Mouse (Mus musculus): Measurements from ENCODE around the gene Rasl2-9. TPM values are rescaled to one million over a fixed set of nuclear protein-coding genes. Genes with fewer than 3 reads are reported as not detected.
A peak's percentile ranks its signal among the peaks of the same experiment; 100 is the strongest.

Rasl2-9 gene
- polyA plus RNA-seq, 1 experiment from 2014 or later: 0.69 TPM

GRCm38 (mm10) chr7:5098769-5099168 lies 27.0 kb downstream of the Rasl2-9 start:
- Histone ChIP-seq H3K9me3 (ENCODE audit: low read length) (no peaks in the 10 kb centered on the region), H3K9ac (replicated peaks; ENCODE audit: low read length) (no peak overlapping the region), H3K36me3 (ENCODE audit: insufficient read depth, low read length) (peaks cover 48% of the 10 kb centered on the region), H3K27ac (ENCODE audit: low read length) (no peak overlapping the region), H3K4me1 (ENCODE audit: insufficient read depth, low read length) (no peaks in the 10 kb centered on the region), H3K4me2 (replicated peaks; ENCODE audit: low read depth, low read length) (no peak overlapping the region), H3K4me3 (ENCODE audit: low read length) (no peak overlapping the region), H3K27me3 (ENCODE audit: insufficient read depth, low read length) (no peaks in the 10 kb centered on the region)
- WGBS: 89% methylated on average over 5 of the region's 5 CpGs
- no peak for ATAC-seq (ENCODE audit: low FRiP score, low TSS enrichment)

DNA sequence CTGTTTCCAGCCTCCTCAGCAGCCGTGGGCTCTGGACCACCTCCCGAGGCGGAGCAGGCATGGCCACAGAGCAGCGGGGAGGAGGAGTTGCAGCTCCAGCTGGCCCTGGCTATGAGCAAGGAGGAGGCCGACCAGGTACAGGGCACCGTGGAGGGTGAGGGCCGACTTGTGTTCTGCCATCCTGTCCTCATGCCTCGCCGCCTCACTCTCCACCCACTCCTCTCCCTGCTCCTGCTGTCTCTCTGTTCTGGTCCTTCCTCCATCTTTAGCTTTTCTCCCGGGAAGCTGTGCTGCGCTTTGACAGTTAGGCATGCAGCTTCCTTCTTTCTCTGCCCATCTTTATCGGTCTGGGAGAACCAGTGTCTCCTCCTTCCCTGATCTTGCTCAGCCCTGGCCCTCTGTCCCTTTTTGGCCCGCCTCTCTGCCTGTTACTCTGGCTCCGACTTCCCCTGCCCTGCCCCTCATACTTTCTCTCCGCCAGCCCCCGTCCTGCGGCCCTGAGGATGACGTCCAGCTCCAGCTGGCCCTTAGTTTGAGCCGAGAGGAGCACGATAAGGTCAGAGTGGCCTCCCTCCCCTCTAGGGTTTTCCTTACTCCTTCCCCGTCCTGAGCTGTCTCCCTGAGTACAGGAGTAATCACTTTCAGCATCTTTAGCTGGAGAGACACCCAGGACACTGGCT lies 32.8 kb downstream of the Rasl2-9 start:
- H3K9me3 ChIP-seq (ENCODE audit: low read length): no peaks in the 10 kb centered on the region
- no peak overlapping the region for H3K4me2 ChIP-seq (replicated peaks; ENCODE audit: low read depth, low read length)
- WGBS: 76% methylated on average over 21 of the region's 21 CpGs
- H3K4me1 ChIP-seq (ENCODE audit: insufficient read depth, low read length): no peaks in the 10 kb centered on the region
- 0 out of 2 replicates have a peak, but pooled peaks have one; percentile 24 for ATAC-seq (ENCODE audit: low FRiP score, low TSS enrichment)
- no peak overlapping the region for H3K9ac ChIP-seq (replicated peaks; ENCODE audit: low read length)
- no peak overlapping the region for H3K4me3 ChIP-seq (ENCODE audit: low read length)
- H3K36me3 ChIP-seq (ENCODE audit: insufficient read depth, low read length): peaks cover 72% of the 10 kb centered on the region
- no peak overlapping the region for H3K27ac ChIP-seq (ENCODE audit: low read length)
- H3K27me3 ChIP-seq (ENCODE audit: insufficient read depth, low read length): no peaks in the 10 kb centered on the region

- WGBS: 82% methylated on average over 6 of the region's 6 CpGs
- Histone ChIP-seq H3K36me3 (ENCODE audit: insufficient read depth, low read length) (peaks cover 66% of the 10 kb centered on the region), H3K9me3 (ENCODE audit: low read length) (no peaks in the 10 kb centered on the region), H3K27me3 (ENCODE audit: insufficient read depth, low read length) (no peaks in the 10 kb centered on the region), H3K9ac (replicated peaks; ENCODE audit: low read length) (no peak overlapping the region), H3K27ac (ENCODE audit: low read length) (no peak overlapping the region), H3K4me3 (ENCODE audit: low read length) (no peak overlapping the region), H3K4me2 (replicated peaks; ENCODE audit: low read depth, low read length) (no peak overlapping the region), H3K4me1 (ENCODE audit: insufficient read depth, low read length) (no peaks in the 10 kb centered on the region)
- no peak for ATAC-seq (ENCODE audit: low FRiP score, low TSS enrichment)
These were observed 33.4 kb downstream of the Rasl2-9 start for GRCm38 (mm10) chr7:5092381-5092780.

DNA sequence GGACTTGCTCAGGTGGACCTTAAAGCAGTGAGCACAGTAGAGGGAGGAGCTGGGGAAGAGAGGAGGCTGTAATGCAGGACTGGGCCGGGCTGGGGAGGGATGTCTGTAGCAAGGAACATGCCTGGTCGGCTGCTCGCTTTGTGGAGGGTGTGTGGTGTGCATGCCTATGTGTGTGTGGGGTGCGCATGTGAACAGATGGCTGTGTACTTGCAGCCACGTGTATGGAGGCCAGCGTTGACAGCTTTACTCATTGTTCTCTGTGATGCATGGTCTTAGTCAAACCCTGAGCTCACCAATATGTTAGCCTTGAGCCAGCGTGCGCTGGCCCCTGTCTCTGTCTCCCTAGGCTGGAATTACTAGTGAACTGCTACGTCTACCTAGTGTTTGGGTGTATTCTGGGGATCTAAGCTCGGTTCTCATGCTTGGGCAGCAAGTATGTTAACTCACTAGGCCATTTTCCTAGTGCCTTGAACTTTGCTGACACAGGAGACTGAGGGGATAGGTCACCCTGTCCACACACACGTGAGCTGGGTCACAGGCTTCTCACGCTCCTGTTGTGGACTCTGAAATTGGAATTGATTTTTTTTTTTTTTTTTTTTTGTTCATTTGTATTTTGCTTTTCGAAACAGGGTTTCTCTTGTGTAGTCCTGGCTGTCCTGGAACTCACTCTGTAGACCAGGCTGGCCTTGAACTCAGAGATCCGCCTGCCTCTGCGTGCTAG lies 34.6 kb downstream of the Rasl2-9 start:
- no peak for ATAC-seq (ENCODE audit: low FRiP score, low TSS enrichment)
- 0 out of 2 replicates have a peak, but pooled peaks cover 4% of the 10 kb centered on the region for H3K4me1 ChIP-seq (ENCODE audit: insufficient read depth, low read length)
- no peak overlapping the region for H3K4me3 ChIP-seq (ENCODE audit: low read length)
- no peak overlapping the region for H3K27ac ChIP-seq (ENCODE audit: low read length)
- H3K36me3 ChIP-seq (ENCODE audit: insufficient read depth, low read length): peaks cover 56% of the 10 kb centered on the region
- H3K9me3 ChIP-seq (ENCODE audit: low read length): no peaks in the 10 kb centered on the region
- H3K9ac ChIP-seq (replicated peaks; ENCODE audit: low read length): no peak overlapping the region
- H3K27me3 ChIP-seq (ENCODE audit: insufficient read depth, low read length): no peaks in the 10 kb centered on the region
- no peak overlapping the region for H3K4me2 ChIP-seq (replicated peaks; ENCODE audit: low read depth, low read length)
- 94% methylated on average over 15 of the region's 15 CpGs for WGBS

GRCm38 (mm10) chr7:5089853-5090252 lies 35.9 kb downstream of the Rasl2-9 start:
- Histone ChIP-seq H3K4me1 (ENCODE audit: insufficient read depth, low read length) (0 out of 2 replicates have a peak, but pooled peaks cover 4% of the 10 kb centered on the region), H3K4me3 (ENCODE audit: low read length) (no peak overlapping the region), H3K36me3 (ENCODE audit: insufficient read depth, low read length) (peaks cover 54% of the 10 kb centered on the region), H3K4me2 (replicated peaks; ENCODE audit: low read depth, low read length) (no peak overlapping the region), H3K9me3 (ENCODE audit: low read length) (no peaks in the 10 kb centered on the region), H3K27me3 (ENCODE audit: insufficient read depth, low read length) (no peaks in the 10 kb centered on the region), H3K27ac (ENCODE audit: low read length) (no peak overlapping the region), H3K9ac (replicated peaks; ENCODE audit: low read length) (no peak overlapping the region)
- ATAC-seq (ENCODE audit: low FRiP score, low TSS enrichment): no peak
- WGBS: 92% methylated on average over 15 of the region's 15 CpGs

DNA sequence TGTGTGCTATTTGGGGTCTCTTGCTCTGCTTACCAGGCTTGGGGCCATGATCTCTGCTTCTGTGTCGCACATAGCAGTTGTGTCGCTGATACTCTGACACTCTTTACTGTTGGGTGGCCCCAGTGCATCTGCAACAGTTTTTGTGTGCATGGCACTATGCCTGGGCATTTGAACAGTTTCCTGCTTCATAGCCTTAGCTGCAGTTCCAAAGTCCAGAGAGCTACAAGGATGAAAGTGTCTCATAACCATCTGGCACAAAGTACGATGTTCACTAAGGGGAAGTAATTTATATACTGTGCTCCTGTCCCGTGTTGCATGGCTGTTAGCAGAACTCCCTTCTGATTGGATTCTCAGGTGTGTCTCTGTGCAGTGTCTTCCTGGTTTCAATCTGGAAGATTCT lies 37.9 kb downstream of the Rasl2-9 start:
- ATAC-seq (ENCODE audit: low FRiP score, low TSS enrichment): no peak
- no peak overlapping the region for H3K4me3 ChIP-seq (ENCODE audit: low read length)
- H3K4me2 ChIP-seq (replicated peaks; ENCODE audit: low read depth, low read length): no peak overlapping the region
- no peaks in the 10 kb centered on the region for H3K9me3 ChIP-seq (ENCODE audit: low read length)
- no peaks in the 10 kb centered on the region for H3K27me3 ChIP-seq (ENCODE audit: insufficient read depth, low read length)
- peaks cover 52% of the 10 kb centered on the region for H3K36me3 ChIP-seq (ENCODE audit: insufficient read depth, low read length)
- H3K9ac ChIP-seq (replicated peaks; ENCODE audit: low read length): no peak overlapping the region
- H3K4me1 ChIP-seq (ENCODE audit: insufficient read depth, low read length): 0 out of 2 replicates have a peak, but pooled peaks cover 4% of the 10 kb centered on the region
- H3K27ac ChIP-seq (ENCODE audit: low read length): no peak overlapping the region
- 75% methylated on average over 4 of the region's 4 CpGs for WGBS

DNA sequence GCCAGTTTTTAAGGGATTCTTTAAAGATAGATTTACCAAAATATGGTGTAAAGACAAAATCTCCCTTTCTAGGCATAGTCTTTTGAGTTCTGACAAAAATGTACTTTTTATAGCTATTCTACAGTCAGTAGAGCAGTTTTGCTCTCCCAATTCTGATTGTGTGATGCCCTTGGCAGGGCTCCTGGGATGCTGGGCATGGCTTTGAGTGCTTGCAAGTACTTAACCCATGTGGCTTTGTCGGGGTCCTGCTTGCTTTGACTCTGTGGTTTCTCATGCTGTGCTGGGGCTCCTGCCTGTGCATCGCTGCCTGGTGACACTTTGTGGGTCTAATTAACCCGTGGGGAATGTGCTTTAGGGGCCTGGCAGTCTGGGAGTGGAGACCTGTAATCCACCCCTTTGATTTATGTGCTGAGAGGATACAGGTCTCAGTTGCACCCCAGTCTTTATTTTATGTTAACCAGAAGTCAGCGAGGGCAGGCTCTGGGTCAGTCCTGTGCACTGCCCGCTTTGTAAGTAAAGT lies 38.8 kb downstream of the Rasl2-9 start:
- H3K36me3 ChIP-seq (ENCODE audit: insufficient read depth, low read length): peaks cover 43% of the 10 kb centered on the region
- ATAC-seq (ENCODE audit: low FRiP score, low TSS enrichment): no peak
- 35% methylated on average over 5 of the region's 5 CpGs for WGBS
- H3K4me1 ChIP-seq (ENCODE audit: insufficient read depth, low read length): 0 out of 2 replicates have a peak, but pooled peaks cover 4% of the 10 kb centered on the region
- H3K27ac ChIP-seq (ENCODE audit: low read length): no peak overlapping the region
- no peaks in the 10 kb centered on the region for H3K9me3 ChIP-seq (ENCODE audit: low read length)
- 0 out of 2 replicates have a peak overlapping the region, but pooled peaks have one; percentile 23 for H3K9ac ChIP-seq (replicated peaks; ENCODE audit: low read length)
- no peaks in the 10 kb centered on the region for H3K27me3 ChIP-seq (ENCODE audit: insufficient read depth, low read length)
- H3K4me3 ChIP-seq (ENCODE audit: low read length): no peak overlapping the region
- H3K4me2 ChIP-seq (replicated peaks; ENCODE audit: low read depth, low read length): no peak overlapping the region

DNA sequence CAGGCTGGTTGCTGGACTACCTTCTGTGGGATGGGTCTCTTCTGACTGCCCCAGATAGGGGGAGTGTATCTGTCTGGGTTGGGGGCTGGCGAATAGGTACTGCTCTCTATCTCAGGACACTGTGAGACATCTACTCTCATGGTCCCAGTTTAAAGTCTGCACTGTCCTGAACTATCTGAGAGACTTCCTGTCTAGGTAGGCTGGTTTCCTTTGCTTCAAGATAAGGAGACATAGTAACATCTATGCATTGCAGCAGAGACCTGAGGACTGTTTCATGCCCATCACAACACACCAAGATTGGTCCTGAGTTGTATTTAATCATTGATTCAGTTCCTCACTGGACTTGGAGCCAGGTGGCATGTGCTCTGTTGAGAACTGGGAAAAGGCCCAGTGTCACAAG lies 40.2 kb downstream of the Rasl2-9 start:
- WGBS: 88% methylated on average over 1 of the region's 1 CpGs
- H3K27me3 ChIP-seq (ENCODE audit: insufficient read depth, low read length): no peaks in the 10 kb centered on the region
- no peak overlapping the region for H3K27ac ChIP-seq (ENCODE audit: low read length)
- peaks cover 13% of the 10 kb centered on the region for H3K4me1 ChIP-seq (ENCODE audit: insufficient read depth, low read length)
- H3K9me3 ChIP-seq (ENCODE audit: low read length): no peaks in the 10 kb centered on the region
- no peak overlapping the region for H3K4me2 ChIP-seq (replicated peaks; ENCODE audit: low read depth, low read length)
- ATAC-seq (ENCODE audit: low FRiP score, low TSS enrichment): no peak
- peaks cover 35% of the 10 kb centered on the region for H3K36me3 ChIP-seq (ENCODE audit: insufficient read depth, low read length)
- H3K4me3 ChIP-seq (ENCODE audit: low read length): no peak overlapping the region
- no peak overlapping the region for H3K9ac ChIP-seq (replicated peaks; ENCODE audit: low read length)

DNA sequence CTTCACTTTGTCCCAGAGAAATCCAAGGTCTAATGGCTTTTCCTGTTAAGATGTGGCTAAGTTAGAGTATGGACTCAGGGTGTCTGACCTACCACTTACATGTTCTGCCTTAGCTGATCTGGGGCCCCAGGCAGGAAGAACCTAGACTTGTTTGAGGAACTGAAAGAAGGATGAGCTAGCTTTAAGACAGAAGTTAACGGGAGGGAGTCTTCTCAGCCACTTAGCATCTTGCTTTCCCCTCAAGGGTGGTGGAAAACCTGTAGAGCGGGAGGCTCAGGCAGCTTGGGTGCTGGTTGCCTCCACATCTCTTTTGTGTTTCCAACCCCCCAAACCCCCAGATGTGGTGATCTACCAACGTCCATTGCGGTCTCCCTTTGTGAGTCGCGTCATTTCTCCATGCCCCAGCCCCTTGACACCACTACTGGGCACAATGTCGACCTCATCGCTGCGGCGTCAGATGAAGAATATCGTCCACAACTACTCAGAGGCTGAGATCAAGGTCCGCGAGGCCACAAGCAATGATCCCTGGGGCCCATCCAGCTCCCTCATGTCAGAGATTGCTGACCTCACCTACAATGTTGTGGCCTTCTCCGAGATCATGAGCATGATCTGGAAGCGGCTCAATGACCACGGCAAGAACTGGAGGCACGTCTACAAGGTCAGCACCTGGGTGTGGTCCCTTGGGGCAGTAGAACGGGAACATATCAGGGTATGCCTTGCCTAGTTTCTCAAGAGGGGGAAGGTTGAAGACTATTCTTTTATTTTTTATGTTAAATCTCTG lies 42.2 kb downstream of the Rasl2-9 start:
- H3K4me3 ChIP-seq (ENCODE audit: low read length): no peak overlapping the region
- ATAC-seq (ENCODE audit: low FRiP score, low TSS enrichment): no peak
- H3K4me2 ChIP-seq (replicated peaks; ENCODE audit: low read depth, low read length): no peak overlapping the region
- no peaks in the 10 kb centered on the region for H3K9me3 ChIP-seq (ENCODE audit: low read length)
- H3K4me1 ChIP-seq (ENCODE audit: insufficient read depth, low read length): peaks cover 13% of the 10 kb centered on the region
- no peaks in the 10 kb centered on the region for H3K27me3 ChIP-seq (ENCODE audit: insufficient read depth, low read length)
- H3K27ac ChIP-seq (ENCODE audit: low read length): no peak overlapping the region
- WGBS: 88% methylated on average over 18 of the region's 18 CpGs
- H3K36me3 ChIP-seq (ENCODE audit: insufficient read depth, low read length): peaks cover 29% of the 10 kb centered on the region
- H3K9ac ChIP-seq (replicated peaks; ENCODE audit: low read length): no peak overlapping the region
